Mouse (Mus musculus) kidney, postnatal 14 days (tissue): ENCODE results near the gene Megf11.
A peak's percentile ranks its signal among the peaks of the same experiment; 100 is the strongest.
"Not testable (repeated sequence)": the region's sequence is repeated elsewhere in the genome, so short reads cannot be mapped to it uniquely, and the experiment has no call there.

ENCODE experiments used
- DNase-seq: peaks from one replicate; pipeline ENCODE4 v3.0.0; 2022; ENCODE audit warnings: mixed read lengths

The Megf11 gene

GRCm38 (mm10) chr9:64470806-64471205, 85.4 kb downstream of the Megf11 start:
- no peak for DNase-seq

GRCm38 (mm10) chr9:64471336-64471735, 85.9 kb downstream of the Megf11 start:
- DNase-seq, result no peak

- DNase-seq, result no peak
Observed at GRCm38 (mm10) chr9:64472165-64472564, 86.7 kb downstream of the Megf11 start.

- no peak for DNase-seq
Observed at GRCm38 (mm10) chr9:64472743-64473142, 87.3 kb downstream of the Megf11 start.

GRCm38 (mm10) chr9:64473170-64473569, 87.7 kb downstream of the Megf11 start:
- DNase-seq, result no peak

GRCm38 (mm10) chr9:64473695-64474094, 88.3 kb downstream of the Megf11 start:
- DNase-seq, result no peak

- peak; percentile 34 for DNase-seq
Observed at GRCm38 (mm10) chr9:64474142-64474541, 88.7 kb downstream of the Megf11 start.

- no peak for DNase-seq
Observed at GRCm38 (mm10) chr9:64475942-64476341, 90.5 kb downstream of the Megf11 start.

GRCm38 (mm10) chr9:64477397-64477796, 92.0 kb downstream of the Megf11 start:
- DNase-seq, result not testable (repeated sequence)

GRCm38 (mm10) chr9:64482126-64482525, 96.7 kb downstream of the Megf11 start:
- DNase-seq, result no peak

GRCm38 (mm10) chr9:64487377-64487776, 102.0 kb downstream of the Megf11 start:
- DNase-seq, result no peak

GRCm38 (mm10) chr9:64494647-64495046, 109.2 kb downstream of the Megf11 start:
- no peak for DNase-seq

GRCm38 (mm10) chr9:64498929-64499328, 113.5 kb downstream of the Megf11 start:
- DNase-seq, result no peak

- DNase-seq, result no peak
Observed at GRCm38 (mm10) chr9:64501211-64501610, 115.8 kb downstream of the Megf11 start.

- no peak for DNase-seq
Observed at GRCm38 (mm10) chr9:64503996-64504395, 118.6 kb downstream of the Megf11 start.

GRCm38 (mm10) chr9:64504456-64504855, 119.0 kb downstream of the Megf11 start:
- no peak for DNase-seq

GRCm38 (mm10) chr9:64504921-64505320, 119.5 kb downstream of the Megf11 start:
- peak; percentile 29 for DNase-seq

- peak; percentile 44 for DNase-seq
Observed at GRCm38 (mm10) chr9:64506440-64507206, 121.2 kb downstream of the Megf11 start.

GRCm38 (mm10) chr9:64507207-64507517, 121.7 kb downstream of the Megf11 start:
- DNase-seq, result no peak

- DNase-seq, result no peak
Observed at GRCm38 (mm10) chr9:64507995-64508394, 122.6 kb downstream of the Megf11 start.

- DNase-seq, result no peak
Observed at GRCm38 (mm10) chr9:64514826-64515225, 129.4 kb downstream of the Megf11 start.

GRCm38 (mm10) chr9:64519921-64520746, 134.7 kb downstream of the Megf11 start:
- DNase-seq, result no peak

GRCm38 (mm10) chr9:64520747-64521283, 135.4 kb downstream of the Megf11 start:
- DNase-seq, result no peak
